Mouse (Mus musculus) stomach, embryonic 15.5 days (tissue): ENCODE measurements around the gene Rmi2. TPM values are rescaled to one million over a fixed set of nuclear protein-coding genes. Genes with fewer than 3 reads are reported as not detected.

Source experiments
- ATAC-seq: fragments of 200-750 bp; cut with Nextera tagmentation; 2 replicates; pipeline ENCODE4 v1.8.0; 2017; ENCODE audit warnings: low read depth, moderate number of reproducible peaks, moderate TSS enrichment; ENCODE audit not compliant: insufficient read depth, low FRiP score
- H3K27ac ChIP-seq: fragments of 300-500 bp; sonication (generic); 2 replicates; pipeline ENCODE4 v1.5.1; 2015; ENCODE audit warnings: mild to moderate bottlenecking, inconsistent platforms
- H3K27me3 ChIP-seq: fragments of 300-500 bp; sonication (generic); replicated peaks from 2 replicates; pipeline ENCODE4 v1.6.1; 2015; ENCODE audit warnings: inconsistent platforms
- H3K36me3 ChIP-seq: fragments of 300-500 bp; sonication (generic); 2 replicates; pipeline ENCODE4 v1.6.1; 2015; ENCODE audit warnings: inconsistent platforms
- H3K4me1 ChIP-seq: fragments of 300-500 bp; sonication (generic); 2 replicates; pipeline ENCODE4 v1.6.1; 2015; ENCODE audit warnings: inconsistent platforms
- H3K4me2 ChIP-seq: fragments of 300-500 bp; sonication (generic); 2 replicates; pipeline ENCODE4 v1.6.1; 2015; ENCODE audit warnings: mild to moderate bottlenecking, inconsistent platforms
- H3K4me3 ChIP-seq: fragments of 300-500 bp; sonication (generic); replicated peaks from 2 replicates; pipeline ENCODE4 v1.5.1; 2015; ENCODE audit warnings: inconsistent platforms
- H3K9ac ChIP-seq: fragments of 300-500 bp; sonication (generic); 2 replicates; pipeline ENCODE4 v1.6.1; 2015; ENCODE audit warnings: inconsistent platforms
- H3K9me3 ChIP-seq: fragments of 300-500 bp; sonication (generic); 2 replicates; pipeline ENCODE4 v1.6.1; 2016; ENCODE audit warnings: inconsistent platforms
- WGBS: fragments of 180-500 bp; shearing (Covaris S2); methylation state at CpG from one replicate; pipeline ENCODE4 v1.1.7; 2015; 5-methylcytosine and 5-hydroxymethylcytosine counted together
- polyA plus RNA-seq: library from polyadenylated mRNA; unstranded; fragments of >200 nt; fragmentation: Nextera tagmentation; extraction: Ambion mirVana; gene quantifications from 2 replicates; pipeline ENCODE4 v1.2.1, GENCODE M21; 2015

Gene Rmi2
- polyA plus RNA-seq, 1 experiment from 2014 or later: 3.7 TPM

DNA sequence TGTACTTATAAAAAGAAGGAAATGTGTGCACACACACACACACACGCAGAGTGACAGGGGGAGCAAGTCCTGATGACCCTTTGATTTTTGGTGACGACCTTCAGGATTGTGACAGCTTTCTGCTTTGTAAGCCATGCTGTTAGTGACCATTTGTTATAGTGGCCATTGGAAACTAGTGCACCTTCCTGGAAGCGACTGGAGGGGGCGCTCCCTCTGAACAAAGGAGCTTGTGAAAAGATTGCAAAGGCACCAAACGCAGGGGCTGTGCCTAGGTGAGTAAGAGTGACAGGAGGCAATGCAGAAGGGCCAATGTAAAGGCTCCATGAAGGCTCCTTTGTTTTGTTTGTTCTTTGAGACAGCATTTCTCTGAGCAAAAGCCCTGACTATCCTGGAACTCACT, 68.0 kb downstream of the Rmi2 start:
- peaks cover 12% of the 10 kb centered on the region; the same call in 1 of the 2 replicates for H3K4me1 ChIP-seq
- no peaks in the 10 kb centered on the region for H3K36me3 ChIP-seq
- H3K9ac ChIP-seq: no peak overlapping the region
- no peak overlapping the region for H3K27ac ChIP-seq
- no peaks in the 10 kb centered on the region for H3K9me3 ChIP-seq
- WGBS: 65% methylated on average over 5 of the region's 5 CpGs
- no peaks in the 10 kb centered on the region for H3K27me3 ChIP-seq
- no peak overlapping the region for H3K4me3 ChIP-seq
- no peak for ATAC-seq
- H3K4me2 ChIP-seq: no peak overlapping the region

DNA sequence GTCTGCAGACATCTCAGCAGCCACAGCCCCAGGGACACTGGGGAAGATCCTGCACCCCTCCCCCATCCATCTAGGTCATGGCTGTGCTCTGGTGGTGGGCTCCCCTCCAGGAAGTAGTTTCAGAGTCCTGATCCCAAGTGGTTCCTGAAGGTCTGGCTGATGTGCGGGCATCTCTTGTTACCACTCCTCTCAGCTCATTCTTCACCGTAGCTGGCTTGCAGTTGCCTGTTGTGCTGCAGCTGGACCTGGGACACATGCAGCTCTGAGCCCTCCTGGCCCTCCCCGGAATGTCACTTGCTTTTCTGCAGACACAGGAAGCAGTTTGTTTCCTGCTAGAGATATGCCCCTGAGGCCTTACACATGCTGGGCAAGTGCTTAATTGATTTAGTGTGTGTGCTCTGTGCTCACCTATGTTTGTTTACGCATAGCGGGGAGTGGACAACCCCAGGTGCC, 70.8 kb downstream of the Rmi2 start:
- Histone ChIP-seq H3K4me3 (no peak overlapping the region), H3K27ac (no peak overlapping the region), H3K4me1 (peaks cover 12% of the 10 kb centered on the region; the same call in 1 of the 2 replicates), H3K9ac (no peak overlapping the region), H3K36me3 (no peaks in the 10 kb centered on the region), H3K27me3 (no peaks in the 10 kb centered on the region), H3K9me3 (no peaks in the 10 kb centered on the region), H3K4me2 (no peak overlapping the region)
- WGBS: 31% methylated on average over 5 of the region's 5 CpGs
- peak; percentile 63; the same call in 1 of the 2 replicates for ATAC-seq

DNA sequence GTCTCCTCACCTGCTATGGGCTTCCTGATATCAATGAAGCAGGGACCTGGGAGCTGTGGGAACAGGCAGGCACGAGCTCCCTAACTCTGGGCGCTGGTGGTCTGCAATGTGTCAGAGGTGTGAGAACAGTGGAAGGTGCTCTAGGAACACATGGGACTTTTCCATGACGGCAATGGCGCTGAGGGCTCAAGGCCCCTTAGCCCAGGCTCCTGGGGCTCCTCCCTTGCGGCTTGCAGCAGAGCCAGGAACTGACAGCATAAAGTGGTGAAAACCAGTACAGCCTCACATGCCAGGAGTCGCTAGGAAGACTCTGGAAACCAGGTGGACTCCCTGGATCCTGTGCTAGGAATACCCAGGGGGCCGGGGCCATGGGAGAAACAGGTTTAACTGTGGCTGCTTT, 75.7 kb downstream of the Rmi2 start:
- H3K27me3 ChIP-seq: no peaks in the 10 kb centered on the region
- no peaks in the 10 kb centered on the region for H3K36me3 ChIP-seq
- no peak overlapping the region for H3K4me2 ChIP-seq
- no peak for ATAC-seq
- no peaks in the 10 kb centered on the region for H3K9me3 ChIP-seq
- H3K4me1 ChIP-seq: peaks cover 7% of the 10 kb centered on the region; the same call in 1 of the 2 replicates
- WGBS: 75% methylated on average over 7 of the region's 7 CpGs
- H3K27ac ChIP-seq: no peak overlapping the region
- H3K9ac ChIP-seq: no peak overlapping the region
- H3K4me3 ChIP-seq: no peak overlapping the region

DNA sequence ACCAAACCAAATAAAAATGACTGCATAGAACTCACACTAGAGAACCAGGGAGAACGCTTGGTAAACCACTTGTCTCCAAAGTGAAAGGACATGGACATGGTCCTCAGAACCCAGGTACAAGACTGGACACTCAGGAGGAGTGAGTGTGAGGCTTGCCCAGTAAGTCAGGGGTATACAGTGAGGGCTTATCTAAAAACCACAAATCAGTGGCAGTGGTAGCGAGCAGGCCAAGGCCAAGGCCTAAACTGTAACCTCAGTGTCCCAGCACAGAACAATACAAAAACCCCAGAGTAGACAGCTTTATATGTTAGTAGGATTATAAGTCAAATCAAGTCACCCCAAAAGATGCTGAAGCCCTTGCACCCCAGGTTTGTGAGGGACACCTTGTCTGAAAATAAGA, 76.2 kb downstream of the Rmi2 start:
- 76% methylated on average over 2 of the region's 2 CpGs for WGBS
- no peak overlapping the region for H3K4me2 ChIP-seq
- H3K9me3 ChIP-seq: no peaks in the 10 kb centered on the region
- H3K9ac ChIP-seq: no peak overlapping the region
- no peak overlapping the region for H3K4me3 ChIP-seq
- H3K36me3 ChIP-seq: no peaks in the 10 kb centered on the region
- H3K27me3 ChIP-seq: no peaks in the 10 kb centered on the region
- no peak for ATAC-seq
- no peak overlapping the region for H3K27ac ChIP-seq
- H3K4me1 ChIP-seq: peaks cover 2% of the 10 kb centered on the region; the same call in 1 of the 2 replicates

DNA sequence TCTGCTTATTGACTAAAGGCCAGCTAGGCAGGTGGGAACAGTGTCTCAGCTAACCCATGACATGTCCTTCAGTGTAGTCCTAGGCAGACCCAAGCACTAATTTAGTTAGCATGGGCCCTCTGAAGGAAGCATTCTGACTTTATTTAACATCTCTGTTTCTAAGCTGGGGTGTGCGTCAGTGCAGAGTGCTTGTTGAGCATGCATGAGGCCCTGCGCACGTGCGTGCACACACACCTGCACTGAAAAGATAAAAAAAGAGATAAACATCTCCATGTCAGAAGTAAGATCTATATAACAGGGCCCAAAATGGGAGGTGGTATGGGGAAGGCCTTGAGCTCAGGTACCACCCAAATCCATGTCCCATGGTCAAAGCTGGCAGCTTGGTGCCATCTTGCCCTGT, 80.2 kb downstream of the Rmi2 start:
- Histone ChIP-seq H3K27ac (no peak overlapping the region), H3K4me1 (0 out of 2 replicates have a peak, but pooled peaks cover 5% of the 10 kb centered on the region), H3K9ac (no peak overlapping the region), H3K27me3 (no peaks in the 10 kb centered on the region), H3K9me3 (no peaks in the 10 kb centered on the region), H3K4me3 (no peak overlapping the region), H3K36me3 (no peaks in the 10 kb centered on the region), H3K4me2 (no peak overlapping the region)
- ATAC-seq: no peak
- WGBS: 80% methylated on average over 4 of the region's 4 CpGs

DNA sequence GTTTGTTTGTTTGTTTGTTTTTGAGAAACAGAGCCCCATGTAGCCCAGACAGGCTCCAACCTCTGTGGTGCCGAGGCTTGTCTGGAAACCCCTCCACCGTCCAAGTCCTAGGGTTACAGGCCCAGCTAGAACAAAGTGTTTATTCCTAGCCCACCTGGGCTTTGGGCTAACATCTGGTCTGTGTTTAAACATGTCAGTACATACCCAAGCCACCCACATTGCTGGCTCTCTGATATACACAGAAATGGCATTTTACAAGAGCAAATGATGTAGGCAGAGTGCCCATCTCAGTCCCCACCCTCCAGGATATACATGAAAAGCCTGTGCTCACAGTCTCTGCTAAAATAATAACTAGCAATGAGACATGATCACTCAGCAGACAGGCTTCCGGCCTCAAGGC, 81.4 kb downstream of the Rmi2 start:
- Histone ChIP-seq H3K4me2 (no peak overlapping the region), H3K4me1 (0 out of 2 replicates have a peak, but pooled peaks cover 5% of the 10 kb centered on the region), H3K27ac (no peak overlapping the region), H3K36me3 (no peaks in the 10 kb centered on the region), H3K27me3 (no peaks in the 10 kb centered on the region), H3K4me3 (no peak overlapping the region), H3K9me3 (no peaks in the 10 kb centered on the region), H3K9ac (no peak overlapping the region)
- ATAC-seq: no peak
- WGBS: 42% methylated on average over 3 of the region's 3 CpGs

DNA sequence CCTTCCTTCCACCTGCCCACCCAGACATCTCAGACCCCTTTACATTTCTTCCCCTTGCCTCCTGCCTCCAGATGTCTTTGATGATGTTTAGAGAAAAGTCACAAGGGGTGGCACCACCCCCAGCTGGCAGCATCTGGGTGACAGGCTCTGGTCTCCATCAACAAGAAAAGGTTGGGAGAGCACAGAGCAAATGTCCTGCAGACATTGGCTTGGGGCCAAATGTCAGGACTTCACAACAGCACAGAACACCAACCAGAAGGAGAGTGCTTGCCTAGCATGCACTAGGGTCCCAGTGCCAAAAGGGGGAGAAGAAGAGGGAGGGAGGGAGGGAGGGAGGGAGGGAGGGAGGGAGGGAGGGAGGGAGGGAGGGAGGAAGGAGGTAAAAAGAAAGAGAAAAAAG, 85.0 kb downstream of the Rmi2 start:
- no peak overlapping the region for H3K27ac ChIP-seq
- no peak overlapping the region for H3K9ac ChIP-seq
- 0 out of 2 replicates have a peak, but pooled peaks have one; percentile 47 for ATAC-seq
- H3K4me3 ChIP-seq: no peak overlapping the region
- H3K4me1 ChIP-seq: 0 out of 2 replicates have a peak, but pooled peaks cover 5% of the 10 kb centered on the region
- H3K9me3 ChIP-seq: no peaks in the 10 kb centered on the region
- no peaks in the 10 kb centered on the region for H3K27me3 ChIP-seq
- no peaks in the 10 kb centered on the region for H3K36me3 ChIP-seq
- H3K4me2 ChIP-seq: no peak overlapping the region

DNA sequence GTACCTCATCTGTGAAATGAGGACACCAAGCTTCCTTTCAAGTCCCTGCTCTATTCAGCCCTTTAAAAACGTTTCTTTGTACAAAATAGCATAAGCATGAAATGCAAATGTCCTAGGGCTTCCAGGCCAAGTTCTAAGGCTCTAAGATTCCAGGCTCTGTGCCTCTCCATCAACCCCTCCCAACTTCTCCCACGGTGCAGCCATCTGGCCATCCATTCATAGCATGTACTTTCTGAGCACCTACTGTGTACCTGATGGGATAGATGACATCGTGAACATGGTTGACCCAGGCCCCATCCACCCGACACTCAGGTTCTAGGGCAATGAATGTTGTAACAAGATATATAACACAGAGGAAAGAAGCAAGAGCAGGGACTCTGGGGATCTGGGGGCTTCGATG, 88.7 kb downstream of the Rmi2 start:
- Histone ChIP-seq H3K27me3 (no peaks in the 10 kb centered on the region), H3K9me3 (no peaks in the 10 kb centered on the region), H3K4me1 (no peaks in the 10 kb centered on the region), H3K27ac (no peak overlapping the region), H3K36me3 (no peaks in the 10 kb centered on the region), H3K4me3 (no peak overlapping the region), H3K9ac (no peak overlapping the region), H3K4me2 (no peak overlapping the region)
- 73% methylated on average over 5 of the region's 5 CpGs for WGBS
- no peak for ATAC-seq

DNA sequence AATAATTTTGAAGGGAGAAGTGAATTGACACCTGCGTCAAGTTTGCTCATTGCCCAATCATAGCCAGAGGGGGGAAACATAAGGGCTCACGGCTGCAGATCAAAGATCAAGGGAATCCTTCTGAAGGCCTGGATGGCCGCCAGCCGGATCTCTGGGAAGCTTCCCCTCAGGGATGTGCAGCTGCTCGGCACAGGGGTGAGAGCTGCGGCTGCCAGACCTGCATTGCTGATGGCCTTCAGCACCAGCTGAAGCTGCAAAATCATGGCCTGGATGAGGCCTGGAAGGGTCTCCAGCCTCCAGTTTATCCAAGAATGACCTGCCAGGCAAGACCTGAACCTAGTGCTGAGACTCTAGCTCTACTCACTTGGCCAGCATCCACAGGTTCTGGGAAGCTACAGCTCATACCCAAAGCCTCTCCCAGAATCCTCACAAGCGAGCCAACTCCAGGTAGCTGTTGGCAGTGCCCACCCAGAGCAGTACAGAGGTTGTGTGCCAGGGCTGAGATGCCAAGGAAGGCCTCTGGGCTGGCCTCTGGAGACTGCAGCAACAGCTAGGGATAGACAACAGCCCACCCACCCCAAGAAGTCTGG, 90.8 kb downstream of the Rmi2 start:
- Histone ChIP-seq H3K4me1 (no peaks in the 10 kb centered on the region), H3K9me3 (no peaks in the 10 kb centered on the region), H3K27ac (no peak overlapping the region), H3K27me3 (no peaks in the 10 kb centered on the region), H3K36me3 (no peaks in the 10 kb centered on the region), H3K4me2 (no peak overlapping the region), H3K9ac (no peak overlapping the region), H3K4me3 (no peak overlapping the region)
- WGBS: 45% methylated on average over 7 of the region's 7 CpGs
- no peak for ATAC-seq

DNA sequence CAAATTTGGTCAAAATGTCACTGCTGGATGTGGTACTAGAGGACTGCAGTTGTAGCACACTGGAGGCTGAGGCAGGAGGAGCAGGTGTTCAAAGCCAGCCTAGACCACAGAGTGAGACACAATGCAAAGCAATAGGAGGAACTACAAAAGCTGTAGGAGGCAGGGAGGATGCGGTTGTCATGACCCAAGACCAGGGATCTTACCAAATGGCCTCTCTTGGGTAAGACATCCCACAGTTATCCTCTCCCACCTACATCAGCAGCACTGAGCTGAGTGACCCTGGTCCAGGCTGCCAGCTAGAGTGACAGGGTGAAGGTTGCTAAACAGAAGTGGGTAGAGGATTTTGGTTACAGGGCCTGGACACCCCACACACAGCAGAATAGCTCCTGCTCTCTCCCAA, 92.2 kb downstream of the Rmi2 start:
- Histone ChIP-seq H3K36me3 (no peaks in the 10 kb centered on the region), H3K4me3 (no peak overlapping the region), H3K4me1 (no peaks in the 10 kb centered on the region), H3K9ac (no peak overlapping the region), H3K27ac (no peak overlapping the region), H3K4me2 (no peak overlapping the region), H3K27me3 (no peaks in the 10 kb centered on the region), H3K9me3 (no peaks in the 10 kb centered on the region)
- 91% methylated on average over 1 of the region's 1 CpGs for WGBS
- no peak for ATAC-seq

DNA sequence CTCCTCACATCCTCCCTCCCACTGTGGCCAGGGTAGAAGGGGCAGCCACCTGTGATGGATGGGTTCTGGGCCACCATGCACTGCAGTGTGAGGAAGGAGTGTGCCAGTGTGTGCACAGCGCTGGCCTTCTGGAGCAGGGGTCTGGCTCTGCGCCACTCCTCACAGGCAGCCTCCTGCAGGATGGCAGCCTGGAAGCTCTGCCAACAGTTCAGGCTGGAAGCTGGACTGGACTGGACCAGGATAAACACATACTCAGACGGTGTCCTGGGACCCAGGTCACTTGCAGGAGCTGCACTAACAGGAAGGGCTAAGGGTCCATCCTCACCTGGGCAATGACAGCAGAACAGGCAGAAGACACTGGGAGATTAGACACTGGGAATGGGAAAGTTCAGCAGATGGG, 98.5 kb downstream of the Rmi2 start:
- Histone ChIP-seq H3K27ac (no peak overlapping the region), H3K9ac (no peak overlapping the region), H3K27me3 (no peaks in the 10 kb centered on the region), H3K4me3 (no peak overlapping the region), H3K9me3 (no peaks in the 10 kb centered on the region), H3K4me2 (no peak overlapping the region), H3K36me3 (no peaks in the 10 kb centered on the region), H3K4me1 (no peaks in the 10 kb centered on the region)
- no peak for ATAC-seq
- 63% methylated on average over 3 of the region's 3 CpGs for WGBS

DNA sequence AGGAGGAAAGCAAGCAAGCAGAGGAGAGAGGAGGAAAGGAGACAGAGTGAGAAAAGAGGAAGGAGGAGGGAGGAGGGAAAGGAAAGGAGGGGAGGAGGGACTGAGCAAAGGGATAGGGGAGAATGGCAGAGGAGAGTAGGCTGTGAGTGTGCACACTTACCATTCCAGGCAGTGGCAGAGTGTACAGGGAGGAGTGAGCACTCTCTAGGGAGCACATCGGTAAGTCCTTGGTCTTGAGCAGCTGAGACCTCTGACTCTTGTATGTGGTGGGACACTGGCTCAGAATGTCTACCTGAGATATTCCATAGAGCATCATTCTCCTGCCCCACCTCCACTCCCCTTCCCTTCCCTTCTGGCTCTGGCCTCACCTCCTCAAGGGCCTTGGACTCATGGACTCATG, 99.2 kb downstream of the Rmi2 start:
- H3K9ac ChIP-seq: no peak overlapping the region
- H3K4me3 ChIP-seq: no peak overlapping the region
- no peak overlapping the region for H3K4me2 ChIP-seq
- no peak for ATAC-seq
- WGBS: 80% methylated on average over 1 of the region's 1 CpGs
- H3K27ac ChIP-seq: no peak overlapping the region
- no peaks in the 10 kb centered on the region for H3K36me3 ChIP-seq
- H3K4me1 ChIP-seq: no peaks in the 10 kb centered on the region
- H3K27me3 ChIP-seq: no peaks in the 10 kb centered on the region
- no peaks in the 10 kb centered on the region for H3K9me3 ChIP-seq
